Mouse (Mus musculus) neural tube, embryonic 13.5 days (tissue): ENCODE data around the gene Map4k1. TPM values are rescaled to one million over a fixed set of nuclear protein-coding genes. Genes with fewer than 3 reads are reported as not detected.

Experiments
- ATAC-seq: fragments of 200-750 bp; cut with Nextera tagmentation; 2 replicates; pipeline ENCODE4 v1.8.0; 2017; ENCODE audit warnings: low read depth, mild to moderate bottlenecking, moderate TSS enrichment, moderate library complexity
- H3K27ac ChIP-seq: fragments of 300-500 bp; sonication (generic); replicated peaks from 2 replicates; pipeline ENCODE4 v1.5.1; 2015; ENCODE audit warnings: moderate library complexity, mild to moderate bottlenecking, inconsistent platforms
- H3K27me3 ChIP-seq: fragments of 300-500 bp; sonication (generic); 2 replicates; pipeline ENCODE4 v1.6.1; 2015; ENCODE audit warnings: mild to moderate bottlenecking, inconsistent platforms
- H3K36me3 ChIP-seq: fragments of 300-500 bp; sonication (generic); 2 replicates; pipeline ENCODE4 v1.6.1; 2015; ENCODE audit warnings: mild to moderate bottlenecking, inconsistent platforms
- H3K4me1 ChIP-seq: fragments of 300-500 bp; sonication (generic); replicated peaks from 2 replicates; pipeline ENCODE4 v1.6.1; 2015; ENCODE audit warnings: inconsistent platforms
- H3K4me2 ChIP-seq: fragments of 300-500 bp; sonication (generic); 2 replicates; pipeline ENCODE4 v1.6.1; 2015; ENCODE audit warnings: inconsistent platforms, mild to moderate bottlenecking, moderate library complexity
- H3K4me3 ChIP-seq: fragments of 300-500 bp; sonication (generic); 2 replicates; pipeline ENCODE4 v1.5.1; 2015; ENCODE audit warnings: mild to moderate bottlenecking, inconsistent platforms
- H3K9ac ChIP-seq: fragments of 300-500 bp; sonication (generic); 2 replicates; pipeline ENCODE4 v1.6.1; 2015; ENCODE audit warnings: moderate library complexity, mild to moderate bottlenecking, inconsistent platforms
- H3K9me3 ChIP-seq: fragments of 300-500 bp; sonication (generic); 2 replicates; pipeline ENCODE4 v1.6.1; 2016; ENCODE audit warnings: inconsistent platforms
- WGBS: fragments of 180-500 bp; shearing (Covaris S2); methylation state at CpG from one replicate; pipeline ENCODE4 v1.1.7; 2015; 5-methylcytosine and 5-hydroxymethylcytosine counted together
- polyA plus RNA-seq: library from polyadenylated mRNA; unstranded; fragments of >200 nt; fragmentation: Nextera tagmentation; extraction: Ambion mirVana; gene quantifications from 2 replicates; pipeline ENCODE4 v1.2.1, GENCODE M21; 2015

The Map4k1 gene
- polyA plus RNA-seq: 4.1 and 5.3 TPM in 2 replicates

GRCm38 (mm10) chr7:28981651-28982273, at the start of gene Map4k1, which contains the start of gene Eif3k:
Gene Map4k1, plus strand, starts transcription at chr7:28982050.
Gene Eif3k, minus strand, starts transcription at chr7:28981864.
- H3K36me3 ChIP-seq: peaks cover 28% of the 10 kb centered on the region
- WGBS: under 1% methylated on average over 36 of the region's 36 CpGs
- peak within 1 kb of the TSS; percentile 82 for H3K4me3 ChIP-seq
- ATAC-seq: peak; percentile 97
- peak within 1 kb of the TSS; percentile 85 for H3K9ac ChIP-seq
- H3K9me3 ChIP-seq: no peaks in the 10 kb centered on the region
- peaks cover 21% of the 10 kb centered on the region for H3K4me1 ChIP-seq
- peak within 1 kb of the TSS; percentile 78 for H3K27ac ChIP-seq
- no peaks in the 10 kb centered on the region for H3K27me3 ChIP-seq
- H3K4me2 ChIP-seq: peak within 1 kb of the TSS; percentile 98

GRCm38 (mm10) chr7:28932421-28933041, 49.3 kb upstream of the Map4k1 start:
- H3K36me3 ChIP-seq: 0 out of 2 replicates have a peak, but pooled peaks cover 3% of the 10 kb centered on the region

GRCm38 (mm10) chr7:28933825-28934224, 48.0 kb upstream of the Map4k1 start:
- H3K36me3 ChIP-seq: 0 out of 2 replicates have a peak, but pooled peaks cover 3% of the 10 kb centered on the region
- no peak overlapping the region for H3K4me3 ChIP-seq
- no peak overlapping the region for H3K9ac ChIP-seq
- H3K27me3 ChIP-seq: no peaks in the 10 kb centered on the region
- WGBS: 93% methylated on average over 2 of the region's 2 CpGs
- H3K4me1 ChIP-seq: peaks cover 57% of the 10 kb centered on the region
- no peaks in the 10 kb centered on the region for H3K9me3 ChIP-seq
- no peak overlapping the region for H3K4me2 ChIP-seq
- no peak for ATAC-seq
- no peak overlapping the region for H3K27ac ChIP-seq

More at GRCm38 (mm10) chr7:28932421-28933041, 49.3 kb upstream of the Map4k1 start:
- Histone ChIP-seq H3K27me3 (no peaks in the 10 kb centered on the region), H3K4me3 (no peak overlapping the region), H3K9me3 (no peaks in the 10 kb centered on the region), H3K4me2 (no peak overlapping the region), H3K4me1 (peaks cover 52% of the 10 kb centered on the region), H3K27ac (no peak overlapping the region), H3K9ac (no peak overlapping the region)
- WGBS: 76% methylated on average over 6 of the region's 6 CpGs
- ATAC-seq: no peak

GRCm38 (mm10) chr7:28936787-28937186, 45.1 kb upstream of the Map4k1 start:
- 0 out of 2 replicates have a peak, but pooled peaks cover 3% of the 10 kb centered on the region for H3K36me3 ChIP-seq
- peaks cover 47% of the 10 kb centered on the region for H3K4me1 ChIP-seq
- H3K27ac ChIP-seq: peak overlapping the region; percentile 61
- H3K27me3 ChIP-seq: no peaks in the 10 kb centered on the region
- no peak overlapping the region for H3K4me3 ChIP-seq
- no peaks in the 10 kb centered on the region for H3K9me3 ChIP-seq
- H3K9ac ChIP-seq: peak overlapping the region; percentile 1; the same call in 1 of the 2 replicates
- 48% methylated on average over 4 of the region's 4 CpGs for WGBS
- no peak for ATAC-seq
- no peak overlapping the region for H3K4me2 ChIP-seq

GRCm38 (mm10) chr7:28938654-28939053, 43.2 kb upstream of the Map4k1 start:
- H3K4me2 ChIP-seq: no peak overlapping the region
- no peak for ATAC-seq
- no peaks in the 10 kb centered on the region for H3K9me3 ChIP-seq
- no peaks in the 10 kb centered on the region for H3K27me3 ChIP-seq
- peak overlapping the region; percentile 52 for H3K27ac ChIP-seq
- H3K36me3 ChIP-seq: 0 out of 2 replicates have a peak, but pooled peaks cover 2% of the 10 kb centered on the region
- H3K9ac ChIP-seq: no peak overlapping the region
- H3K4me1 ChIP-seq: peaks cover 44% of the 10 kb centered on the region
- WGBS: 55% methylated on average over 4 of the region's 4 CpGs
- no peak overlapping the region for H3K4me3 ChIP-seq

- Histone ChIP-seq H3K36me3 (no peaks in the 10 kb centered on the region), H3K9ac (no peak overlapping the region), H3K9me3 (no peaks in the 10 kb centered on the region), H3K4me3 (no peak overlapping the region), H3K27me3 (no peaks in the 10 kb centered on the region), H3K4me1 (peaks cover 46% of the 10 kb centered on the region), H3K27ac (0 out of 2 replicates have a peak overlapping the region, but pooled peaks have one; percentile 52), H3K4me2 (no peak overlapping the region)
- ATAC-seq: no peak
- 87% methylated on average over 7 of the region's 7 CpGs for WGBS
Measured at GRCm38 (mm10) chr7:28939418-28940183, 42.2 kb upstream of the Map4k1 start.

GRCm38 (mm10) chr7:28941129-28941528, 40.7 kb upstream of the Map4k1 start:
- no peak for ATAC-seq
- Histone ChIP-seq H3K4me2 (no peak overlapping the region), H3K4me1 (peaks cover 57% of the 10 kb centered on the region), H3K27ac (peak overlapping the region; percentile 74), H3K9me3 (no peaks in the 10 kb centered on the region), H3K4me3 (no peak overlapping the region), H3K36me3 (no peaks in the 10 kb centered on the region), H3K9ac (no peak overlapping the region), H3K27me3 (no peaks in the 10 kb centered on the region)
- WGBS: 80% methylated on average over 4 of the region's 4 CpGs

- WGBS: 79% methylated on average over 4 of the region's 4 CpGs
- Histone ChIP-seq H3K9me3 (no peaks in the 10 kb centered on the region), H3K9ac (no peak overlapping the region)
Measured at GRCm38 (mm10) chr7:28941542-28941941, 40.3 kb upstream of the Map4k1 start.

GRCm38 (mm10) chr7:28943451-28944180, 38.2 kb upstream of the Map4k1 start:
- Histone ChIP-seq H3K9ac (no peak overlapping the region), H3K27ac (peak overlapping the region; percentile 43), H3K4me3 (no peak overlapping the region), H3K36me3 (no peaks in the 10 kb centered on the region), H3K4me2 (no peak overlapping the region), H3K9me3 (no peaks in the 10 kb centered on the region), H3K4me1 (peaks cover 56% of the 10 kb centered on the region), H3K27me3 (no peaks in the 10 kb centered on the region)
- 71% methylated on average over 5 of the region's 5 CpGs for WGBS
- no peak for ATAC-seq

More at GRCm38 (mm10) chr7:28941542-28941941, 40.3 kb upstream of the Map4k1 start:
- no peak overlapping the region for H3K4me2 ChIP-seq
- ATAC-seq: no peak
- peaks cover 57% of the 10 kb centered on the region for H3K4me1 ChIP-seq
- no peaks in the 10 kb centered on the region for H3K36me3 ChIP-seq
- H3K4me3 ChIP-seq: no peak overlapping the region
- peak overlapping the region; percentile 74 for H3K27ac ChIP-seq
- no peaks in the 10 kb centered on the region for H3K27me3 ChIP-seq

GRCm38 (mm10) chr7:28944756-28945415, 37.0 kb upstream of the Map4k1 start:
- WGBS: 49% methylated on average over 6 of the region's 6 CpGs

More at GRCm38 (mm10) chr7:28944756-28945415, 37.0 kb upstream of the Map4k1 start:
- H3K4me2 ChIP-seq: no peak overlapping the region
- no peaks in the 10 kb centered on the region for H3K9me3 ChIP-seq
- H3K27me3 ChIP-seq: no peaks in the 10 kb centered on the region
- peaks cover 43% of the 10 kb centered on the region for H3K4me1 ChIP-seq
- no peak for ATAC-seq
- H3K9ac ChIP-seq: no peak overlapping the region
- no peak overlapping the region for H3K4me3 ChIP-seq
- no peaks in the 10 kb centered on the region for H3K36me3 ChIP-seq
- H3K27ac ChIP-seq: peak overlapping the region; percentile 80
